8 mouse cellular contexts compared by ENCODE assay signal in genomic region chr7:41499389-41500049, GRCm38 (mm10). TPM values are rescaled to one million over a fixed set of nuclear protein-coding genes. Genes with fewer than 3 reads are reported as not detected.
DNase-seq lines count a peak whose midpoint lies in the region; ATAC-seq and TF ChIP-seq lines count a peak whose summit lies in the region.

Gene Gm20449, minus strand, starts transcription at chr7:41499417.
Gene AW146154, minus strand, starts transcription at chr7:41499890.

- H3K4me1 ChIP-seq in embryonic facial prominence, embryonic 13.5 days: no peaks in the 10 kb centered on the region
- H3K4me1 ChIP-seq in kidney, adult 2 months (ENCODE audit: control insufficient read depth, insufficient read depth, low read length): no peaks in the 10 kb centered on the region
- H3K4me1 ChIP-seq in limb, embryonic 12.5 days (replicated peaks): no peaks in the 10 kb centered on the region
- no peaks in the 10 kb centered on the region; the same call in 1 of the 2 replicates for H3K4me1 ChIP-seq in midbrain, embryonic 15.5 days
- no peaks in the 10 kb centered on the region for H3K4me1 ChIP-seq in spleen, adult 2 months (ENCODE audit: control insufficient read depth, insufficient read depth, insufficient read length)

- ATAC-seq in embryonic facial prominence, embryonic 13.5 days (ENCODE audit: insufficient number of reproducible peaks, insufficient read depth, low FRiP score, low TSS enrichment, low read depth): peak; percentile 94
- ATAC-seq in limb, embryonic 12.5 days (ENCODE audit: insufficient number of reproducible peaks, insufficient read depth, low FRiP score, low TSS enrichment, low read depth): peak; percentile 97
- peak; percentile 99 for ATAC-seq in midbrain, embryonic 15.5 days (replicated peaks)

- TF ChIP-seq POLR2A in kidney, adult 2 months (IDR thresholded peaks at IDR 0.05; ENCODE audit: low read depth, low read length): peak; percentile 47
- peak; percentile 24; the same call in 1 of the 2 replicates for TF ChIP-seq POLR2A in spleen, adult 2 months (IDR thresholded peaks at IDR 0.05; ENCODE audit: low read depth, low read length)

- H3K4me2 ChIP-seq in embryonic facial prominence, embryonic 13.5 days: peak within 1 kb of the TSS; percentile 81
- H3K4me2 ChIP-seq in limb, embryonic 12.5 days: peak within 1 kb of the TSS; percentile 72
- H3K4me2 ChIP-seq in midbrain, embryonic 15.5 days: peak within 1 kb of the TSS; percentile 75

- H3K9me3 ChIP-seq in embryonic facial prominence, embryonic 13.5 days: peaks cover 8% of the 10 kb centered on the region
- H3K9me3 ChIP-seq in limb, embryonic 12.5 days: peaks cover 17% of the 10 kb centered on the region
- 0 out of 2 replicates have a peak, but pooled peaks cover 2% of the 10 kb centered on the region for H3K9me3 ChIP-seq in midbrain, embryonic 15.5 days

- no peaks in the 10 kb centered on the region for H3K27me3 ChIP-seq in embryonic facial prominence, embryonic 13.5 days
- H3K27me3 ChIP-seq in kidney, adult 2 months (replicated peaks; ENCODE audit: control insufficient read depth, insufficient read depth, low read length): no peaks in the 10 kb centered on the region; the same call in 1 of the 2 replicates
- H3K27me3 ChIP-seq in limb, embryonic 12.5 days: no peaks in the 10 kb centered on the region
- no peaks in the 10 kb centered on the region for H3K27me3 ChIP-seq in midbrain, embryonic 15.5 days (replicated peaks)
- H3K27me3 ChIP-seq in spleen, adult 2 months (ENCODE audit: control insufficient read depth, insufficient read depth, low read length): no peaks in the 10 kb centered on the region

- TF ChIP-seq CTCF in kidney, adult 2 months (conservative IDR thresholded peaks at IDR 0.05; ENCODE audit: insufficient read depth, insufficient read length, low read depth, low read length): no peak
- no peak for TF ChIP-seq CTCF in spleen, adult 2 months (IDR thresholded peaks at IDR 0.05; ENCODE audit: extremely low read depth, insufficient read depth, insufficient read length, insufficient replicate concordance)

- WGBS in embryonic facial prominence, embryonic 13.5 days: 1% methylated on average over 18 of the region's 18 CpGs
- under 1% methylated on average over 18 of the region's 18 CpGs for WGBS in kidney, adult 2 months
- WGBS in limb, embryonic 12.5 days: under 1% methylated on average over 18 of the region's 18 CpGs
- 0% methylated on average over 18 of the region's 18 CpGs for WGBS in midbrain, embryonic 15.5 days
- WGBS in spleen, adult 2 months: under 1% methylated on average over 18 of the region's 18 CpGs

- H3K27ac ChIP-seq in embryonic facial prominence, embryonic 13.5 days: peak within 1 kb of the TSS; percentile 55; the same call in 1 of the 2 replicates
- H3K27ac ChIP-seq in kidney, adult 2 months (ENCODE audit: insufficient read depth, low read depth, low read length): peak within 1 kb of the TSS; percentile 96
- 0 out of 2 replicates have a peak within 1 kb of the TSS, but pooled peaks have one; percentile 42 for H3K27ac ChIP-seq in limb, embryonic 12.5 days
- H3K27ac ChIP-seq in midbrain, embryonic 15.5 days: peak within 1 kb of the TSS; percentile 76
- H3K27ac ChIP-seq in spleen, adult 2 months (ENCODE audit: insufficient read depth, low read length): peak within 1 kb of the TSS; percentile 67

- DNase-seq in 3134 (ENCODE audit: extremely low read depth, insufficient read length, low spot score): peak; percentile 78
- DNase-seq in adrenal gland, postnatal 36 days: peak; percentile 98 to 99
- DNase-seq in heart, adult 18-20 months: peak; percentile 99 to 100
- peak; percentile 100 for DNase-seq in kidney, adult 2 months
- DNase-seq in spleen, adult 2 months (ENCODE audit: low read depth in 1 of 2, low spot score in 2 of 2): peak; percentile 80 to 99

- H3K4me3 ChIP-seq in embryonic facial prominence, embryonic 13.5 days: peak within 1 kb of the TSS; percentile 61
- H3K4me3 ChIP-seq in kidney, adult 2 months (ENCODE audit: insufficient read depth, low read depth, low read length): peak within 1 kb of the TSS; percentile 99
- H3K4me3 ChIP-seq in limb, embryonic 12.5 days (replicated peaks): peak within 1 kb of the TSS; percentile 62
- peak within 1 kb of the TSS; percentile 71 for H3K4me3 ChIP-seq in midbrain, embryonic 15.5 days
- peak within 1 kb of the TSS; percentile 78 for H3K4me3 ChIP-seq in spleen, adult 2 months (ENCODE audit: extremely low read depth, insufficient read depth, insufficient read length)

- peaks cover 10% of the 10 kb centered on the region for H3K36me3 ChIP-seq in embryonic facial prominence, embryonic 13.5 days
- H3K36me3 ChIP-seq in kidney, adult 2 months (ENCODE audit: control insufficient read depth, insufficient read depth, low read length): no peaks in the 10 kb centered on the region
- peaks cover 7% of the 10 kb centered on the region; the same call in 1 of the 2 replicates for H3K36me3 ChIP-seq in limb, embryonic 12.5 days
- 0 out of 2 replicates have a peak, but pooled peaks cover 3% of the 10 kb centered on the region for H3K36me3 ChIP-seq in midbrain, embryonic 15.5 days (replicated peaks)
- no peaks in the 10 kb centered on the region for H3K36me3 ChIP-seq in spleen, adult 2 months (ENCODE audit: control insufficient read depth, insufficient read depth, low read length)

- peak within 1 kb of the TSS; percentile 79 for H3K9ac ChIP-seq in embryonic facial prominence, embryonic 13.5 days
- H3K9ac ChIP-seq in limb, embryonic 12.5 days (replicated peaks): peak within 1 kb of the TSS; percentile 58
- H3K9ac ChIP-seq in midbrain, embryonic 15.5 days: peak within 1 kb of the TSS; percentile 49

RNA-seq across cellular contexts. Expression of gene Gm20449, which starts in this region (rescaled TPM):
- not detected for total RNA-seq in adrenal gland, postnatal 36 days (2021)
- polyA plus RNA-seq in embryonic facial prominence, embryonic 13.5 days (2015; fragmentation: Nextera tagmentation; extraction: Ambion mirVana): 0.10 and 0.17 TPM in 2 replicates
- total RNA-seq in heart, adult 18-20 months (2021): under 1 TPM in 1 of 2 experiments, not detected in 1; 0.10 TPM
- 0.11 and 0.14 TPM in 2 replicates for polyA plus RNA-seq in kidney, adult 2 months (2012; rRNA removed)
- 0.16 and 0.19 TPM in 2 replicates for polyA plus RNA-seq in limb, embryonic 12.5 days (2016; fragmentation: Nextera tagmentation; extraction: Ambion mirVana)
- polyA plus RNA-seq in midbrain, embryonic 15.5 days (2015; fragmentation: Nextera tagmentation; extraction: Ambion mirVana): 0.06 and 0.09 TPM in 2 replicates
- polyA plus RNA-seq in spleen, adult 2 months (2012; rRNA removed): 0.02 TPM in 1 of 2 replicates, not detected in the other

RNA-seq across cellular contexts. Expression of gene AW146154, which starts in this region (rescaled TPM):
- total RNA-seq in adrenal gland, postnatal 36 days (2021): 10 to 100 TPM in 1 of 2 experiments, 1 to 10 TPM in 1; 6.8 to 10.3 TPM
- 10.7 and 14.5 TPM in 2 replicates for polyA plus RNA-seq in embryonic facial prominence, embryonic 13.5 days (2015; fragmentation: Nextera tagmentation; extraction: Ambion mirVana)
- 1 to 10 TPM; 3.8 to 5.1 TPM for total RNA-seq in heart, adult 18-20 months (2021)
- 3.9 and 4.7 TPM in 2 replicates for polyA plus RNA-seq in kidney, adult 2 months (2012; rRNA removed)
- 12.0 and 13.3 TPM in 2 replicates for polyA plus RNA-seq in limb, embryonic 12.5 days (2016; fragmentation: Nextera tagmentation; extraction: Ambion mirVana)
- 3.0 and 5.7 TPM in 2 replicates for polyA plus RNA-seq in midbrain, embryonic 15.5 days (2015; fragmentation: Nextera tagmentation; extraction: Ambion mirVana)
- 3.1 and 3.5 TPM in 2 replicates for polyA plus RNA-seq in spleen, adult 2 months (2012; rRNA removed)

Comparison
In these comparisons a context has a peak if more than half of its experiments do, and no peak if none do; other contexts are left out.
1. Peak in every context shown above with its lines: DNase-seq, ATAC-seq, H3K4me3 ChIP-seq and H3K27ac ChIP-seq.
2. H3K27ac ChIP-seq: peak in every context shown above with its lines; median percentile 96 in kidney, adult 2 months; 76 in midbrain, embryonic 15.5 days; 67 in spleen, adult 2 months; 55 in embryonic facial prominence, embryonic 13.5 days; 42 in limb, embryonic 12.5 days.